Mouse (Mus musculus): ENCODE results near the gene Serbp1. TPM values are rescaled to one million over a fixed set of nuclear protein-coding genes. Genes with fewer than 3 reads are reported as not detected.

The Serbp1 gene
- polyA plus RNA-seq, 1 experiment from 2014 or later, result 281 TPM

DNA sequence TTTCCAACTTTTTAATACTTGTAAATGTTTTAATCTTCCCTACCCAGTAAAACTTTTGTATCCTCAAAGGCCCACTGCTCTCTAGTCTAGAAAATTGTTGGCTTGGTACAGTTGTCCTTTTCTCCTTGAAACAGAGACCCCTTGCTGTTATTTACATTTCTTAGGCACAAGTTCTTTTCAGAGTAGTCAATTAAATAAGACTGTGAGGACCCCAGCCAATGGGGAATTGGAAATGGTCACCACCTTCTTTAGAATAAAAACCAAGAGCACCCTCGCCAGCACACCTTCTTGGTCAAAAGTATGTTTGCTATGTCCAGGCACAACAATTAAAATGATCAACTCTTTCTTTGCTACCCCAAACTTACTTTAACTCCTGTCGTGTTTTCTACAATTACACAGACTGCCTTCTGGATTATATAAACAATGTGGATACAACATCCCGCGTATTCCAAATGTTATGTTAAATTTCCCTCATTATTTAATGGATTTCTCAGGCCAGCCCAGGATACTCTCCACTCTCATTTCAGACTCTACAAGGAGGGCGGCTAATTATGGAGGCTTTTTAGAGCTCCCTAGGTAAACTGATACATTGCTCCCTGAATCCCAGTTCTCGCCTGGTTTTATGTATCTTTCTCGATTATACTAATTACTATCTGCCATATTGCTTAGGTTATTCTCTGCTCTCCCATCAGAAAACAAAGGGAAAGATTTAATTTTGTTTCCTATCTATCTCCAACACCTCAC, 1.3 kb upstream of the Serbp1 start:
- DNase-seq (ENCODE audit: low spot score) (no peak), ATAC-seq (ENCODE audit: low FRiP score, low TSS enrichment) (no peak)
- Histone ChIP-seq H3K27ac (replicated peaks) (no peak overlapping the region), H3K9me3 (ENCODE audit: control insufficient read depth, low read length) (no peaks in the 10 kb centered on the region), H3K4me1 (replicated peaks; ENCODE audit: control insufficient read depth, insufficient read depth) (no peaks in the 10 kb centered on the region), H3K27me3 (ENCODE audit: control insufficient read depth, insufficient read depth, low read length) (no peaks in the 10 kb centered on the region), H3K36me3 (ENCODE audit: control insufficient read depth, insufficient read depth, low read length) (no peaks in the 10 kb centered on the region), H3K4me2 (replicated peaks; ENCODE audit: low read depth) (no peak overlapping the region), H3K9ac (ENCODE audit: low read length) (no peak overlapping the region), H3K4me3 (ENCODE audit: low read depth, low read length) (no peak overlapping the region)
- TF ChIP-seq EP300 (optimal IDR thresholded peaks at IDR 0.05) (no peak), CTCF (IDR thresholded peaks at IDR 0.05; ENCODE audit: low read depth) (no peak)
- WGBS, result 64% methylated on average over 7 of the region's 7 CpGs

DNA sequence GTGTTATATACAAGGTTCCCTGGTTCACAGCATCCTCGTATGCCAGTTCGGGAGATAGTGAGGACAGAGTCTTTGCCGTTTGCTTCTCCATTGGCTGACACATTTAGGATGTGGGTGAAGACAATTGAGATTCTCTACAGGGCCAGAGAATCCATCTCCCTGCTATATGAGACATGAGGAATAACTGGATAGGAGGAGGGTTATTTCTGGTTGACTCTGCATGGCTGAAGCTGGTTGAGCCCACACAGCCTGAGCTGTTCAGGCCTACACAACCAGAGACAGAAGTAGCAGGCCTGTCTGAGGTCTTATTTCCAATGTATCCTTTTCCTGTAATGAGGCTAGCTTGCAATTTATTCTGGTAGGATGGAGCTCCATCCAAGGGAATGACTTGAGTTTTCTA, 3.3 kb downstream of the Serbp1 start:
- WGBS, result 96% methylated on average over 3 of the region's 3 CpGs
- Histone ChIP-seq H3K27me3 (ENCODE audit: control insufficient read depth, insufficient read depth, low read length) (no peaks in the 10 kb centered on the region), H3K4me2 (replicated peaks; ENCODE audit: low read depth) (no peak overlapping the region), H3K4me3 (ENCODE audit: low read depth, low read length) (no peak overlapping the region), H3K36me3 (ENCODE audit: control insufficient read depth, insufficient read depth, low read length) (no peaks in the 10 kb centered on the region), H3K9ac (ENCODE audit: low read length) (no peak overlapping the region), H3K4me1 (replicated peaks; ENCODE audit: control insufficient read depth, insufficient read depth) (no peaks in the 10 kb centered on the region), H3K27ac (replicated peaks) (no peak overlapping the region), H3K9me3 (ENCODE audit: control insufficient read depth, low read length) (no peaks in the 10 kb centered on the region)
- ATAC-seq (ENCODE audit: low FRiP score, low TSS enrichment) (no peak), DNase-seq (ENCODE audit: low spot score) (no peak)
- TF ChIP-seq CTCF (IDR thresholded peaks at IDR 0.05; ENCODE audit: low read depth), result no peak
- TF ChIP-seq EP300 (optimal IDR thresholded peaks at IDR 0.05), result no peak

DNA sequence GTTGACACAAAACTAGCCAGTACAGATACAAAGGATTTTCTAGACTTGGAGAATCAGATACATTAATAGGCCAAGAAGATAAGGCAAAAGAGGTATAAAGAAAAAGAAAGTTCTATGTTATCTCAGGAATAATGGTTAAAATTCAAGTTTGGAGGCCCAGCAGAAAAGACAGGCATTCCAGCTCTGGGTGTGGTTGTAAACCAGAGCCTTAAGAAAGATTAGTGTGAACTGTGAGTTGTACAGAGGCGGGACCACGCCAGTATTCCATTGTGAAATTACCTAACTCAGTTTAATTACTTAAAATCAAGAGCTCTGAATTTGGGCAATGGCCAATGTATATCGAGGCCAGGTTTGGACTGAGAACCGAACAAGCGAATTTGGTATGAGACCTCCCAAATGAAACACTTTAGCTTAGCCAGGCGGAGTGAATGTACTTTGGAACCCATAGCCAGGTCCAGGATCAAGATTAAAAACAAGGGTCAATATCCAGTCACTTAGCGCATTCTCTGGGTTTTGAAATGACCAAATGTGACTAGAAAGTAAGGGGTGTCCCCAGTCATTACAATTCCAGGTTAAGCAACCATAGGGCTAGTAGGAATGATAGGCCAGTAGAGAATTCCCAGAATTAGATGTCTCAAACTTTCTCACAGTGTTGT, 5.9 kb downstream of the Serbp1 start:
- 63% methylated on average over 7 of the region's 7 CpGs for WGBS
- no peak overlapping the region; the same call in 1 of the 2 replicates for H3K27ac ChIP-seq (replicated peaks)
- H3K4me1 ChIP-seq (replicated peaks; ENCODE audit: control insufficient read depth, insufficient read depth), result no peaks in the 10 kb centered on the region
- H3K9ac ChIP-seq (ENCODE audit: low read length), result no peak overlapping the region
- H3K36me3 ChIP-seq (ENCODE audit: control insufficient read depth, insufficient read depth, low read length), result no peaks in the 10 kb centered on the region
- no peak overlapping the region for H3K4me2 ChIP-seq (replicated peaks; ENCODE audit: low read depth)
- no peak overlapping the region for H3K4me3 ChIP-seq (ENCODE audit: low read depth, low read length)
- H3K9me3 ChIP-seq (ENCODE audit: control insufficient read depth, low read length), result no peaks in the 10 kb centered on the region
- ATAC-seq (ENCODE audit: low FRiP score, low TSS enrichment) (no peak), DNase-seq (ENCODE audit: low spot score) (no peak)
- TF ChIP-seq CTCF (IDR thresholded peaks at IDR 0.05; ENCODE audit: low read depth) (no peak), EP300 (optimal IDR thresholded peaks at IDR 0.05) (no peak)
- H3K27me3 ChIP-seq (ENCODE audit: control insufficient read depth, insufficient read depth, low read length), result no peaks in the 10 kb centered on the region

DNA sequence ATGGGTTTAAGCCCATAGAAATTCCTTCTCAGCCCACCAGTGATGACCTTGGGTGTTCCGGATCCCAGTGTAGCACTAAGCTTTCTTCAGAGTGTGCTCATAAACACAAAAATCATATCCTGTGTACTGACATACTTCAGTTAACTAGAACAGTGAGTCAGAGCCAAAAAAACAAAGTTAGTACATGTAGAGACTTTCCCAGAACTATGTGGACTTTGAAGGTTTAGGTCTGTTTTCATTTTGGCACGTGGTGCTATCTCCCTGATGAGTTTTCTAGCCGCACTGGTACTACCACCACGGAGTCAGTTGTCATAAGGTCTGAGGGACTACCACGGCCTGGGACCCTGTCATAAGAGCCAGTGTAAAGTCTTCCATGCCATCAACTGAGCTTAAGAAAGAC, 6.5 kb downstream of the Serbp1 start:
- Histone ChIP-seq H3K9me3 (ENCODE audit: control insufficient read depth, low read length) (no peaks in the 10 kb centered on the region), H3K4me1 (replicated peaks; ENCODE audit: control insufficient read depth, insufficient read depth) (no peaks in the 10 kb centered on the region), H3K4me3 (ENCODE audit: low read depth, low read length) (no peak overlapping the region), H3K9ac (ENCODE audit: low read length) (no peak overlapping the region), H3K27ac (replicated peaks) (no peak overlapping the region; the same call in 1 of the 2 replicates), H3K27me3 (ENCODE audit: control insufficient read depth, insufficient read depth, low read length) (no peaks in the 10 kb centered on the region), H3K4me2 (replicated peaks; ENCODE audit: low read depth) (no peak overlapping the region), H3K36me3 (ENCODE audit: control insufficient read depth, insufficient read depth, low read length) (no peaks in the 10 kb centered on the region)
- TF ChIP-seq CTCF (IDR thresholded peaks at IDR 0.05; ENCODE audit: low read depth) (no peak), EP300 (optimal IDR thresholded peaks at IDR 0.05) (no peak)
- WGBS, result 79% methylated on average over 5 of the region's 5 CpGs
- DNase-seq (ENCODE audit: low spot score) (no peak), ATAC-seq (ENCODE audit: low FRiP score, low TSS enrichment) (no peak)

DNA sequence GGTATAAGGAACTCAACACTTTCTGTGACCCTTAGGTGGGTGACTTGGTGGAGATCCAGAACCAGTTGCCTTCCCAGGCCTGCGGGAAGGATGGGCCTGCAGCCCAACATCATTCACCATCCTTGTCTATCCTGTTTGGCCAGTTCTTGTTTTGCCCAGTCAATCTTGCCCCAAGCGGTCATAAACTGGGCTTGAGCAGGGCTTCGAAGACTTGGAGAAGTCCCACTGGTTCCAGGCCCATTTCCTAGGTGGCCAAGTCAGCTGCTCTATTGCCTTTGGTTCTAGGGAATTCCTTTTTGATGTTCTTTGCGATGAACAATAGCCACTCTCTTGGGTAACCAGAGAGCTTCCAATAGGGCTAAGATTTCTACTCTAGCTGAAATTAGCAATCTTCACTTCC, 13.1 kb downstream of the Serbp1 start:
- DNase-seq (ENCODE audit: low spot score) (no peak), ATAC-seq (ENCODE audit: low FRiP score, low TSS enrichment) (no peak)
- no peak overlapping the region for H3K9ac ChIP-seq (ENCODE audit: low read length)

DNA sequence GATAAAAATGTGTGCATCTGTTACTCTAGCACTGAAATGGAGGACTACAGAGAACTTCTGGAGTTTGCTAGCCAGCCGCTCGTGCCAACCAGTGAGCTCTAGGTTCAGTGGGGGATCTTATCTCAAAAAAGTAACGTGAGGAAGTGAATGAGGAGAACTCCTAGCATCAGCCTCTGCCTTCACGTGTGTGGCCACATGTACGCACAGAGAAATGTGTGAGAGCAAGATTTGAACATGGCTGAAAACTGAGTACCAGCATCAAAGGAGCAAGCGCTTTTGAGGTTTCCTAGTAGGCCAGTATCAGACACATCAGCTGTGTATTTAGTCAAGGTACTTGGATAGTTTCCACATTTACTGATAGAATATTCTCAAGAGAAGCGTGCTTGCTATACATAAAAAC, 27.0 kb downstream of the Serbp1 start:
- no peak overlapping the region for H3K4me3 ChIP-seq (ENCODE audit: low read depth, low read length)
- no peaks in the 10 kb centered on the region for H3K27me3 ChIP-seq (ENCODE audit: control insufficient read depth, insufficient read depth, low read length)
- H3K4me1 ChIP-seq (replicated peaks; ENCODE audit: control insufficient read depth, insufficient read depth), result no peaks in the 10 kb centered on the region; the same call in 1 of the 2 replicates
- H3K9me3 ChIP-seq (ENCODE audit: control insufficient read depth, low read length), result no peaks in the 10 kb centered on the region
- no peaks in the 10 kb centered on the region for H3K36me3 ChIP-seq (ENCODE audit: control insufficient read depth, insufficient read depth, low read length)
- ATAC-seq (ENCODE audit: low FRiP score, low TSS enrichment) (no peak), DNase-seq (ENCODE audit: low spot score) (no peak)
- TF ChIP-seq EP300 (optimal IDR thresholded peaks at IDR 0.05) (no peak), CTCF (IDR thresholded peaks at IDR 0.05; ENCODE audit: low read depth) (no peak)
- H3K27ac ChIP-seq (replicated peaks), result no peak overlapping the region
- 82% methylated on average over 7 of the region's 7 CpGs for WGBS
- no peak overlapping the region for H3K4me2 ChIP-seq (replicated peaks; ENCODE audit: low read depth)
- H3K9ac ChIP-seq (ENCODE audit: low read length), result no peak overlapping the region

More for the DNA sequence above, 13.1 kb downstream of the Serbp1 start:
- no peaks in the 10 kb centered on the region for H3K9me3 ChIP-seq (ENCODE audit: control insufficient read depth, low read length)
- H3K27ac ChIP-seq (replicated peaks), result no peak overlapping the region
- H3K27me3 ChIP-seq (ENCODE audit: control insufficient read depth, insufficient read depth, low read length), result no peaks in the 10 kb centered on the region
- no peaks in the 10 kb centered on the region for H3K4me1 ChIP-seq (replicated peaks; ENCODE audit: control insufficient read depth, insufficient read depth)
- H3K4me2 ChIP-seq (replicated peaks; ENCODE audit: low read depth), result no peak overlapping the region
- H3K36me3 ChIP-seq (ENCODE audit: control insufficient read depth, insufficient read depth, low read length), result no peaks in the 10 kb centered on the region
- 76% methylated on average over 4 of the region's 4 CpGs for WGBS
- TF ChIP-seq CTCF (IDR thresholded peaks at IDR 0.05; ENCODE audit: low read depth), result no peak
- TF ChIP-seq EP300 (optimal IDR thresholded peaks at IDR 0.05), result no peak
- H3K4me3 ChIP-seq (ENCODE audit: low read depth, low read length), result no peak overlapping the region
